Mouse (Mus musculus) brain, embryonic 14.5 days (tissue): Measurements from ENCODE around the gene Zc2hc1b. TPM values are rescaled to one million over a fixed set of nuclear protein-coding genes. Genes with fewer than 3 reads are reported as not detected.

Source experiments
- DNase-seq: peaks from one replicate; pipeline ENCODE4 v3.0.0-alpha.2; 2011; ENCODE audit warnings: low read depth
- CTCF ChIP-seq: fragments of 200-500 bp; IDR thresholded peaks from 2 replicates; pipeline ENCODE4 v1.5.1; 2012; ENCODE audit warnings: inconsistent platforms, mild to moderate bottlenecking, moderate library complexity, borderline replicate concordance; ENCODE audit not compliant: insufficient read depth, insufficient read length; ENCODE audit errors: extremely low read depth
- POLR2A ChIP-seq: fragments of 200-500 bp; IDR thresholded peaks from 2 replicates; pipeline ENCODE4 v1.6.1; 2012; ENCODE audit warnings: mild to moderate bottlenecking, inconsistent platforms, borderline replicate concordance; ENCODE audit not compliant: poor library complexity, insufficient read depth, insufficient read length, severe bottlenecking; ENCODE audit errors: extremely low read depth
- polyA plus RNA-seq: library from polyadenylated mRNA; depleted of rRNA; stranded (reverse); fragments of >200 nt; gene quantifications from 2 replicates; pipeline ENCODE4 v1.2.3, GENCODE M21; 2012

The Zc2hc1b gene
- polyA plus RNA-seq, 1 experiment, result not detected

DNA sequence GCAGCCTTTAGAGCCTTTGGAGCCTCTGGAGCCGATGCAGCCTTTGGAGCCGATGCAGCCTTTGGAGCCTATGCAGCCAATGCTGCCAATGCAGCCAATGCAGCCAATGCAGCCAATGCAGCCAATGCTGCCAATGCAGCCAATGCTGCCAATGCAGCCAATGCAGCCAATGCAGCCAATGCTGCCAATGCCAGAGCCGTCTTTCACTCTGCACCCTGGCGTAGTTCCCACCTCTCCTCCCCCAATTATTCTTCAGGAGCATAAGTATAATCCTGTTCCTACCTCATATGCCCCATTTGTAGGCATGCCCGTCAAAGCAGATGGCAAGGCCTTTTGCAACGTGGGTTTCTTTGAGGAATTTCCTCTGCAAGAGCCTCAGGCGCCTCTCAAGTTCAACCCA lies 49.9 kb downstream of the Zc2hc1b start:
- TF ChIP-seq CTCF (no peak), POLR2A (no peak)
- peak; percentile 40 for DNase-seq

DNA sequence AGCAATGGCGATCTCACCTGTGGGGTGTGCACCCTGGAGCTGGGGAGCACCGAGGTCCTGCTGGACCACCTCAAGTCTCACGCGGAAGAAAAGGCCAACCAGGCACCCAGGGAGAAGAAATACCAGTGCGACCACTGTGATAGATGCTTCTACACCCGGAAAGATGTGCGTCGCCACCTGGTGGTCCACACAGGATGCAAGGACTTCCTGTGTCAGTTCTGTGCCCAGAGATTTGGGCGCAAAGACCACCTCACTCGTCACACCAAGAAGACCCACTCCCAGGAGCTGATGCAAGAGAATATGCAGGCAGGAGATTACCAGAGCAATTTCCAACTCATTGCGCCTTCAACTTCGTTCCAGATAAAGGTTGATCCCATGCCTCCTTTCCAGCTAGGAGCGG lies 50.5 kb downstream of the Zc2hc1b start:
- peak; percentile 39 for DNase-seq
- TF ChIP-seq CTCF, result peak; percentile 38; the same call in 1 of the 2 replicates
- TF ChIP-seq POLR2A, result no peak

DNA sequence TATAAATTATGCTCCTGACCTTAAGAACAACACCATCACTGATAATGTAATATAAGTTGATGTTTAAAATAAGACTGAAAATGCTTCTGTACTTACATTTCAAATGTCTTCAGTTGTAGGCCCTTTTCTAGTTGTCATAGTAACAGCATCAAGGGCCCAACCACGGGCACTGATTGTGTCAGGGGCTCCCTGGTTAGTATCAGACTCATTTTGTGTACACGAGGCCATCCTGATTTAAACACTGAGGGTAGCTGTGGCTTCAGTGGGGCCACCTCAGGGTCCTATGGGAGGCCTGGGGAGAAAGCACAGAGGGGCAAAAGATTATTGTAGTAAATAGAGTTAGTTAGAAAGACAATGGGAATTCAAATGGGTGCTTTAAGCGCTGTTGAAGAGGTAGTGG lies 52.0 kb downstream of the Zc2hc1b start:
- no peak for DNase-seq
- no peak for TF ChIP-seq POLR2A
- TF ChIP-seq CTCF, result no peak

DNA sequence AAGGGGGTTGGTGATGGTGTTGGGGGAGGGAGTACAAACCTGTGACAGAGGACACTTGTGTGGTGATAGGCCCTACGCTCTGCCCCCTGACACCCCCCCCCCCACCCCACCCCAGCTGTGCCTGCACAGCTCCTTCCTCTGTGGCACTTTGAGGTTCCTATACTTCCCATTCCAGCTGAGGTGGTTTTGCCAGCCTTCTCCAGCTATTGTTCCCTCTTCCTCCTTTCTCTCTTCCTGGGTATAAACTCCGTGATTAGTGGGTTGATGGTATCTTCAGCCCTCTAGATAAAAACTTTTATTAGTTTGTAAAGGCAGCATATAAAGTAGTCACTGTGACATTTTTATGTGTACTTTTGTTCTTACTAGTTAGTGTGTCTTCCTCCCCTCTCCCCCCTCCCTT lies 58.5 kb downstream of the Zc2hc1b start:
- DNase-seq, result no peak
- TF ChIP-seq CTCF, result no peak

DNA sequence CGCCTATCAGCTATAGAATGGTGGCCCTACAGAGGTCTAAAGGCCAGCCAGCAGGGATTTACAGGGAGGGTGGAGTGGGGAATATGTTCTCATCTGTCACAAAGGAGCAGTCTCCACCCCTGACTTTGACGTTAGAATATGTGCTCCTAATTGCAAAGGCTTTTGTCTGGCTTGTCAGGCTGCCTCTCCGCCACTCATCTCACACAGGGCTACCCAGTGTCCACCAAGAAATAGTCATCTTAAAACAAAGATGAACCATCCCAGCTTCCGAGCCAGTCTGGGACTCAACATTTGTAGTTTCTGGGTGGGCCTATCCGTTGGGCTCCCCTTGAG lies 59.1 kb downstream of the Zc2hc1b start:
- peak; percentile 43 for DNase-seq
- no peak for TF ChIP-seq CTCF
- no peak for TF ChIP-seq POLR2A

DNA sequence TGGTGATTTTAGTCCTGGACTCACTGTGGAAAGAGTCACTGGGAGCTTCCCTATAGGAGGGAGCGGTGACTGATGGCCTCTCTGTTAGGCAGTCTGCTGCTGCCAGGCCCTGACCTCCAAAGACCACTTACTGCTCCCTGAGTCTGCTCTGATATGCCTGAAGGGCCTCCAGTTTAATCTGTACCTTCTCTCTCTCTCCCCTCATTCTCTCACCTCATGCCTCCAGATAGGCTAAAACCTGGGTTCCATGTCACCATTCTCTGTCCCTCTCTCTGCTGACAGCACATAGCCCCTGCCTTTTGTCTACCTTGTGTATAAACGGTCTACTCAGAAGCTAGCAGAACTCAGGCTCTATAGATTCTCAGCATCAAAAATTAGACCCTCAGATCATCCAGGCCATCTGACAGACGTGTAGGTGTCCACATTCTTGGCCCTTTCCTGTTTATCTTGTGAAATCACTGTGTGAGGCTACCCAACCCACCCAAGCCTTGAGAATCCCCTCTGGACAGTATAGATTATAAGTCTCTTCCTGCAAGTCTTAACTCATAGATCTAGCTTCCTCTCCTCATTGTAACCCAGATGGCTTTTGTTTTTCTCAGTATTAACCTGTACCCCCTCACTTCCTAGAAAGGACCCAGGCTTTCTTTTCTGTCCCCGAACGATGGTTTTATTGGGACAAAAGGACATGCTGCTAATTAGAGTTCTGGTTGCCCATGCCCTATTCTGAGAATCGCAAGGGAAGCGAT lies 59.6 kb downstream of the Zc2hc1b start:
- no peak for DNase-seq
- no peak for TF ChIP-seq POLR2A
- TF ChIP-seq CTCF, result no peak

DNA sequence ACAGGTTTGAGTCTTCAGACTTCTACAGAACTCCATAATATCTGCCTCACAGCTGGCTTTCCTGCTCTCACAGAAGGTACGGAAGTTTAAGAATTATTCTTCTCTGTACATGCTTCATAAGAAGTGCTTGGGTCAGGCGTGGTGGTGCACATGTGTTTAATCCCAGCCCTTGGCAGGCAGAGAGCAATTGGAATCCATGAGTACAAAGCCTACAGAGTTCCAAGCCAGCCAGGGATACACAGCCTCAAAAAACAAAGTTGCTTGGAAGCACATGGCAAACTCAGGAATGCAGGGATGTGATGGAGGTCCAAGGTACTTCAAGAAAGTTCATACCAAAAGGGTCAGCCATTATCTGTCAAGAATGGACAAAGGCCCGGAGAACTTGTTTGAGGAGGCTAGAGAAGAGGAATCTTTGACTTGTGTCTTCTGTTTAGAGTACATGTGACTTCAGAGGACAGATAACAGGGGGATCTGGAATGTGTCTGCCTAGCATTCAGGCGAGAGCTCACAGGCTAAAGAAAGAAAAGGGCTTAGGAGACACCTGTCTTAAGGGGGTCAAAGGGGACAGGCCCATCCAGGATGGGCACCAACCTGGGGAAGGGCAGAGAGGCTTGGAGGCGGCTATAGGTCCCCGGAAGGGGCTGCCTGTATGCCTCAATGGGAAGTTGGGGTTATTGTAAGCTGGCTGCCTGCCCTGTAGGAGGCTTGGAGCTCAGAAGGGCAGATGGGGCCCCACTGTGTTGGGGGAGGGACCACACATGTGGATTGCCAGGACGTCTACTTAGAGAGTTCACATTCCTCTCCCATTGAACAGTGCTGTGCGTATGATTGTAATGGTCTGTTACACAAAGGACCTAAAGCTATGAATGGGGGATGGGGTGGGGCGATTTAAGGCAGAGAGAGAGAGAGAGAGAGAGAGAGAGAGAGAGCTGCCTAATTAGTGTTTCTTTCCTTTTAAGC lies 60.8 kb downstream of the Zc2hc1b start:
- TF ChIP-seq CTCF, result no peak
- no peak for TF ChIP-seq POLR2A
- peak; percentile 94 for DNase-seq

DNA sequence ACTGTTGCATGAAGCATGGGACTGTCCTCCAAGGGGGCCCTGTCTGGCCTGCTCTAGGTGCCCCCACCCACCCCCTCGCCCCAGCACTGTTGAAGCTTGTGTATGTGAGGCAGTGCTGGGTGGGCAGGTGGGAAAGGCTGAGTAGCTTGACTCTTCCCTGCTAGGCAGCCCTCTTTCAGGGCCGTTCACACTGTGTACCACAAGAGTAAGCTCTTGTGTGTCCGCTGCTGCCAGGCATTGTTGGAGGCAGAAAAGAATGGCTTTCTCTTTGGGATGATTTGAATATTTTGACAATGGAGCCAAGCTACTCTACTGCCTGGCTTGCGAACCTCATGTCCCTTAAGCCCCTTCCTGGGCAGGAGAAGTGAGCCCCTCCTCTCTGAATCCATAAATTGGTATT lies 62.8 kb downstream of the Zc2hc1b start:
- DNase-seq, result peak; percentile 82
- no peak for TF ChIP-seq CTCF
- no peak for TF ChIP-seq POLR2A

DNA sequence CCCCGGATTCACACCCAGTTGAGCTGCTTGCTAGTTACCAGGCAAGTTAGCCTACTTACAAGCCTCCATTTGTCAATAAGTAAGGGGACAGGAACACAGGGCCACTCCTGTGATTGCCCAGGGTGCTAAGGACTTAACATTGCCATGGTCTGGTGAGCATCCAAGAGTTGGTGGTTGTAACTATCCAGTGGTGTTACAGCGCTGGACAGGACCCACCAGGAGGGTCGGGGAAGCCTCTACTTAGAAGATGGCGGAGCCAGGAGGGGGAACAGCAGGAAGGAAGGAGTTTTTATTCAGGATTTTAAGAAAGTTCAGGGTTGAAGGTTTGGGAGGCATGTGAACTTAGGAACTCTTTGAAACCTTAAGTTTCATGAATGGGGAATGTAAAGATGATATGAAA lies 64.2 kb downstream of the Zc2hc1b start:
- DNase-seq, result no peak
- TF ChIP-seq CTCF (no peak), POLR2A (no peak)

DNA sequence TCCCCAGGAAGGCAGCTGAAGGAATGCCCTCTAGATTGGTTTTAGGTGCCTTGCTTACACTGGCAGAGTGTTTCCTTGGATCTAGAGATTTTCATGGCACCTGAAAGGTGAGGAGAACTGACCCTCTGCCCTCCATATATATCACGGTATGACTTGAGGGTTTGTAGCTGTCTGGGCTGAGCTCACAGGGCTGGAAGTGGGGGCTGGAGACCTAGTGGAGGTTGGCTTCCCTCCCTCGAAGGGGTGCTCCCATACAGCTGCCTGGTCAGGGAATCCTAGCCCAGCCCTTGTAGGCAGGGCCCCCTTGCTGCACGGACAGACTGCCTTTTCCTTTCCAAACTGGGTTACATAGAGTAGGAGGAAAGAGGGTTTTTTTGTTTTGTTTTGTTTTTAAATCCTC lies 65.0 kb downstream of the Zc2hc1b start:
- TF ChIP-seq CTCF, result no peak
- TF ChIP-seq POLR2A, result no peak
- no peak for DNase-seq

DNA sequence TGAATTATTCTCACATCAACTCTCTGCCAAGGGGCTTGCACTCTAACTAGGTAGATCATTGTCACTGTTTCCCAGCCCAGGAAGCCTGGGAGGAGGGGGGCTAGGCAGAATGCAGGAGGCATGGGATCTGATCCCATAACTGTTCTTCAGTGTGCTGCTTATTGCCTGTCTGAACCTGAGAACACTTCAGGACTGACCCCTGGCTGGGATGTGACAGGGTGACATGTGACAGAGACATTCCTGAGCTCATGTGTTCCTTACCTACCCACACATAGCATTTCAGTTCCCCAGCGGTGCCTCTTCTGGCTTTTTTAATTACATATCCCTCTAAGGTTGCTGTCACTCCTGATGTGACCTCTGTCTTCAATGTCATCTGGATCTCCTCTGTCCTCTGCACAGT lies 68.0 kb downstream of the Zc2hc1b start:
- TF ChIP-seq CTCF (no peak), POLR2A (no peak)

More for the DNA sequence above, 68.0 kb downstream of the Zc2hc1b start:
- no peak for DNase-seq
